Comparison of ENCODE assay signal across 22 mouse cellular contexts in genomic region chr13:6374570-6375173, GRCm38 (mm10).
DNase-seq lines count a peak whose midpoint lies in the region; ATAC-seq lines count a peak whose summit lies in the region.
"Had no signal": no experiment of that assay in that cellular context is flagged by ENCODE, and none has a peak within 500 bp of the region (broad histone marks: within the 10 kb centered on the region; RNA-seq: fewer than 3 reads in every experiment).

No protein-coding gene starts in this region.

- no peaks in the 10 kb centered on the region for H3K4me1 ChIP-seq in forebrain, embryonic 16.5 days (replicated peaks; ENCODE audit: control insufficient read depth, insufficient read depth, low read length)
- H3K4me1 ChIP-seq in forebrain, embryonic 12.5 days = no peaks in the 10 kb centered on the region
- H3K4me1 ChIP-seq in midbrain, embryonic 14.5 days (ENCODE audit: control insufficient read depth, insufficient read depth, low read length) = no peaks in the 10 kb centered on the region
- no peaks in the 10 kb centered on the region for H3K4me1 ChIP-seq in midbrain, embryonic 13.5 days (replicated peaks)
- H3K4me1 ChIP-seq in midbrain, embryonic 16.5 days (ENCODE audit: control insufficient read depth, insufficient read depth, low read length) = no peaks in the 10 kb centered on the region
- H3K4me1 ChIP-seq: embryonic facial prominence, embryonic 15.5 days; heart, embryonic 12.5 days; hindbrain, embryonic 12.5 days had no signal

- no peak overlapping the region for H3K4me2 ChIP-seq in forebrain, embryonic 16.5 days (ENCODE audit: low read length)
- H3K4me2 ChIP-seq in forebrain, embryonic 12.5 days = no peak overlapping the region
- H3K4me2 ChIP-seq in midbrain, embryonic 14.5 days (ENCODE audit: low read length) = no peak overlapping the region
- H3K4me2 ChIP-seq in midbrain, embryonic 13.5 days (replicated peaks) = no peak overlapping the region
- H3K4me2 ChIP-seq in midbrain, embryonic 16.5 days (ENCODE audit: low read length) = no peak overlapping the region
- H3K4me2 ChIP-seq: embryonic facial prominence, embryonic 15.5 days; heart, embryonic 12.5 days; hindbrain, embryonic 12.5 days had no signal

- H3K27ac ChIP-seq in forebrain, embryonic 16.5 days (ENCODE audit: low read length) = no peak overlapping the region
- H3K27ac ChIP-seq in forebrain, embryonic 12.5 days = no peak overlapping the region
- no peak overlapping the region for H3K27ac ChIP-seq in midbrain, embryonic 14.5 days (replicated peaks; ENCODE audit: low read depth, low read length)
- H3K27ac ChIP-seq in midbrain, embryonic 13.5 days = no peak overlapping the region
- H3K27ac ChIP-seq in midbrain, embryonic 16.5 days (ENCODE audit: low read length) = no peak overlapping the region
- H3K27ac ChIP-seq: embryonic facial prominence, embryonic 15.5 days; hindbrain, embryonic 12.5 days had no signal

- H3K9ac ChIP-seq in forebrain, embryonic 16.5 days (replicated peaks; ENCODE audit: low read depth, low read length) = no peak overlapping the region
- H3K9ac ChIP-seq in forebrain, embryonic 12.5 days = no peak overlapping the region
- no peak overlapping the region for H3K9ac ChIP-seq in midbrain, embryonic 14.5 days (replicated peaks; ENCODE audit: low read length)
- H3K9ac ChIP-seq in midbrain, embryonic 13.5 days (replicated peaks) = no peak overlapping the region
- no peak overlapping the region for H3K9ac ChIP-seq in midbrain, embryonic 16.5 days (ENCODE audit: low read depth, low read length)
- H3K9ac ChIP-seq: embryonic facial prominence, embryonic 15.5 days; heart, embryonic 12.5 days; hindbrain, embryonic 12.5 days had no signal

- H3K9me3 ChIP-seq in forebrain, embryonic 16.5 days (ENCODE audit: control insufficient read depth, low read length) = no peaks in the 10 kb centered on the region
- no peaks in the 10 kb centered on the region for H3K9me3 ChIP-seq in forebrain, embryonic 12.5 days
- H3K9me3 ChIP-seq in midbrain, embryonic 14.5 days (ENCODE audit: control insufficient read depth, low read length) = no peaks in the 10 kb centered on the region
- H3K9me3 ChIP-seq in midbrain, embryonic 13.5 days = no peaks in the 10 kb centered on the region
- H3K9me3 ChIP-seq in midbrain, embryonic 16.5 days (replicated peaks; ENCODE audit: control insufficient read depth, low read length, poor library complexity, severe bottlenecking) = no peaks in the 10 kb centered on the region
- H3K9me3 ChIP-seq: embryonic facial prominence, embryonic 15.5 days; heart, embryonic 12.5 days; hindbrain, embryonic 12.5 days had no signal

- H3K36me3 ChIP-seq in forebrain, embryonic 16.5 days (ENCODE audit: control insufficient read depth, insufficient read depth) = no peaks in the 10 kb centered on the region
- H3K36me3 ChIP-seq in forebrain, embryonic 12.5 days (replicated peaks) = no peaks in the 10 kb centered on the region
- H3K36me3 ChIP-seq in midbrain, embryonic 14.5 days (ENCODE audit: control insufficient read depth, insufficient read depth, low read length) = no peaks in the 10 kb centered on the region
- H3K36me3 ChIP-seq in midbrain, embryonic 13.5 days = no peaks in the 10 kb centered on the region
- no peaks in the 10 kb centered on the region for H3K36me3 ChIP-seq in midbrain, embryonic 16.5 days (ENCODE audit: control insufficient read depth, insufficient read depth, low read length)
- H3K36me3 ChIP-seq: embryonic facial prominence, embryonic 15.5 days; heart, embryonic 12.5 days; hindbrain, embryonic 12.5 days had no signal

- 38% methylated on average over 3 of the region's 3 CpGs for WGBS in forebrain, embryonic 16.5 days
- WGBS in forebrain, embryonic 12.5 days = 86% methylated on average over 3 of the region's 3 CpGs
- 75% methylated on average over 3 of the region's 3 CpGs for WGBS in midbrain, embryonic 14.5 days
- 77% methylated on average over 3 of the region's 3 CpGs for WGBS in midbrain, embryonic 13.5 days
- 65% methylated on average over 3 of the region's 3 CpGs for WGBS in midbrain, embryonic 16.5 days

- DNase-seq in midbrain, embryonic 14.5 days = peak; percentile 18
- DNase-seq in heart, postnatal 14 days = no peak
- no peak for DNase-seq in testis, postnatal 10 days (ENCODE audit: low spot score)
- DNase-seq: adrenal gland, adult 2 months; adrenal gland, postnatal 25 days; cerebellum, adult 11 months; cerebellum, adult 8-10 months; cerebellum, postnatal 14 days; embryo, embryonic 11 days; gastrocnemius, postnatal 14 days; heart, postnatal 36 days had no signal

- intact Hi-C loops in heart, postnatal 14 days (cut with DNase I) = no loop called here

- no peaks in the 10 kb centered on the region for H3K27me3 ChIP-seq in forebrain, embryonic 16.5 days (replicated peaks; ENCODE audit: control insufficient read depth, insufficient read depth, low read length)
- H3K27me3 ChIP-seq in forebrain, embryonic 12.5 days = no peaks in the 10 kb centered on the region
- H3K27me3 ChIP-seq in midbrain, embryonic 14.5 days (ENCODE audit: control insufficient read depth, insufficient read depth, low read length) = no peaks in the 10 kb centered on the region
- no peaks in the 10 kb centered on the region for H3K27me3 ChIP-seq in midbrain, embryonic 13.5 days
- no peaks in the 10 kb centered on the region for H3K27me3 ChIP-seq in midbrain, embryonic 16.5 days (ENCODE audit: control insufficient read depth, insufficient read depth, low read depth, low read length)
- H3K27me3 ChIP-seq: CH12.LX; embryonic facial prominence, embryonic 15.5 days; heart, embryonic 12.5 days; hindbrain, embryonic 12.5 days had no signal

- ATAC-seq in forebrain, embryonic 16.5 days = 0 out of 2 replicates have a peak, but pooled peaks have one; percentile 52
- ATAC-seq in forebrain, embryonic 12.5 days (ENCODE audit: low FRiP score) = no peak
- ATAC-seq in midbrain, embryonic 14.5 days (ENCODE audit: low FRiP score, low TSS enrichment) = no peak
- ATAC-seq in midbrain, embryonic 13.5 days = no peak
- ATAC-seq in midbrain, embryonic 16.5 days = peak; percentile 56; the same call in 1 of the 2 replicates
- ATAC-seq: hindbrain, embryonic 16.5 days; inflammation-experienced regulatory T-cells, adult 6 months; intestine, postnatal 0 days had no signal

- no peak overlapping the region for H3K4me3 ChIP-seq in forebrain, embryonic 16.5 days (replicated peaks; ENCODE audit: low read length)
- H3K4me3 ChIP-seq in forebrain, embryonic 12.5 days (replicated peaks) = no peak overlapping the region
- H3K4me3 ChIP-seq in midbrain, embryonic 14.5 days (replicated peaks; ENCODE audit: low read depth, low read length) = no peak overlapping the region
- no peak overlapping the region for H3K4me3 ChIP-seq in midbrain, embryonic 13.5 days (replicated peaks)
- no peak overlapping the region for H3K4me3 ChIP-seq in midbrain, embryonic 16.5 days (ENCODE audit: low read depth, low read length)
- H3K4me3 ChIP-seq: embryonic facial prominence, embryonic 15.5 days; heart, embryonic 12.5 days; hindbrain, embryonic 12.5 days had no signal

Comparison
In these comparisons a context has a peak if more than half of its experiments do, and no peak if none do; other contexts are left out.
1. ATAC-seq: peak in forebrain, embryonic 16.5 days (single experiment) and midbrain, embryonic 16.5 days (single experiment); none in forebrain, embryonic 12.5 days (single experiment), midbrain, embryonic 14.5 days (single experiment) and midbrain, embryonic 13.5 days (single experiment).